Mouse (Mus musculus) mouse embryonic stem cell (cell line): ENCODE measurements around the gene C2cd5.

Experiments used
- in situ Hi-C, 2 experiments: fragments of 300-500 bp; cut with MboI; formaldehyde crosslinking; loops; 1 replicate in 1 of 2; 3 replicates in 1 of 2; pipeline ENCODE4 v1.14.3; 2019 to 2020; ENCODE audit warnings: low sequenced_read_pairs in 2 of 2, low pct_unique_long_range_greater_than_20kb in 1 of 2, mixed read lengths in 1 of 2; ENCODE audit not compliant: unreplicated experiment in 1 of 2

Gene C2cd5

DNA sequence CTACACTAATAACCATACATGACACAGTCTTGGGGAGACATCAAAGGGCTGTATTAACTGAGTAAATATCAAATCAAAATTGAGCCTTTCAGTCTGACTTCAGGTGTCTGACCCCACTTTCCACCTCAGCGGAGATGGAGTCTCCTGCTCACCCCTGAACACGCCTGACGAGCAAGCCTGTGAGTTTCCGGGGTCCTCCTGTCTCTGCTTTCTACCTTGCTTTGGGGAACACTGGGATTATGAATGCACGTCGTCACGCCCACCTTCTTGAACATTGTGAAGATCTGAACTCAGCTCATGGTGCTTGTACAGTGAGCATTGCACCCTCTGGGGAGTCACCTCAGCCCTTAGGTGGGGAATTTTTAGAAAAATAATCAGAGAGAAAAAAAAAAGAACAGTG, 126.7 kb downstream of the C2cd5 start:
- in situ Hi-C loops: no loop called here

DNA sequence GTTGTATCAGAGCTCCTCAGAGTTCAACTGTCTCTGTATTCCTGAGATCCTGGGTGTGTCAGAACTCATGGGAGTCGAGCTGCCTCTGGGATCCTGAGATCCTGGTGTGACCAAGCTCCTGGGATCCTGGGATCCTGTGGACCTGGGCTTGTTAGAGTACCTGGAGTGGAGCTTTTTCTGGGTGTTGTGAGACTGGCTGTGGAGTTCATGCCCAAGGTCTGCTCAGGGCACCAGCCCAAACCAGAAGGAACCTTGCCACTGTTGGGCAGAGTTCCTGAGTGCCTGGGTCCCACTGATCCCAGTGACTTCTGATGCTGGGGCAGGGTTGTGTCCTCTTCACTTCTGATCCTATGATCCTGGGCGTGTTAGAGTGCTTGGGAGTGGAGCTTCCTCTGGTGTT, 127.7 kb downstream of the C2cd5 start:
- in situ Hi-C loops: no loop called here

DNA sequence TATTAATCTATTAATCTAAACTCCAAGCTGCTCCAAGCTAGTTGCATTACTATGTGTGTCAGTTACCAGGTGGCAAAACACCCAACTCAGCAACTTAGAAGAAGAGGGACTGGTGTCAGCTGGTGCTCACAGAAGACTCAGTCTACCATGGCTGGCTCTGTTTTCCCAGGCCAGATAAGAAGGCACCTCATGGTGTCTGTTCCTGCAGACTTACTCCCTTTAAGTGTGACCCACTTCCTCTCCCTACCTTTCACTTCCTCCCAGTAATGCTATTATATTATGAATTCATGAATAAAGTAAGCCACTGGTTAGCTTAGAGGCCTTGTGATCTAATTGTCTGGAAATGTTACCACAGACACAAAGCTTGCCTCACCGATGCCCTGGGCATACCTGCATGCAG, 132.5 kb downstream of the C2cd5 start:
- in situ Hi-C loops: no loop called here

DNA sequence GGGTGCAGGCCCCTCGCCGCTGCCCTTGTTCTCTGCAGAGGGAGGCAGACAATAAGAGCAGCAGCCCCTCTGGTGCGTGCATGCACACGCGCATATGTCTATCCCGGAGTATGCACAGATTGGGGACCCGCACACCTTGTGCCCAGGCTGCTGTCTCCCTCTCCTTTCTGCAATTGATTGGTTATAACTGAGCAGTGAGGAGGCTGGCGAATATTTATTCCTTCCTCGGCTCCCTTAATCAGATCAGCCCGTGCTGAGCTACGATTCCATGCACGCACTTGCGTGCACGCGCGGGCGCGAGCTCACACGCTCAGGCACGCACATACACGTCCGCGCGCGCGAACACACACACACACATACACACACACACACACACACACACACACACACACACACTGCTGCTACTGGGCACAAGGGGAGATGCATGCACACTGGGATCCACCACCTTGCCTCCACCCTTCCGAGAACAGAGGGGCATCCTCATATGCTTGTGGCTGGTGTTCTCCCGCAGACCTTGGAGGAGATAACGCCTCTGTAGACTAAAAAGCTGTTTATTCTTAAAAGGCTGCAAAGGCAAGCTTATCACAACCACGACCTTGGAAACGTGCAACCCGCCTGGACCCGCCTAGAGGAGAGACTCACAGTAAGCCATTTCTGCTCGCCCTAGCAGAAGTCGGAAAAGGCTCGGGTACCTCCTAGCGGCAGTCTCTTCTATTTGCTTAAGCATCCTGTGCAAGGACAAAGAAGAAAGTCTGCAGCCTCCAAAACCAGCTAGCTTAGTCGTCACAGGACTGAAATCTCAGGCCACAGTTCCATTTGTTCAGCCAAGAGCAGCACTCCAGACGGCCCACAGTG, 135.2 kb downstream of the C2cd5 start:
- in situ Hi-C loops: no loop called here

DNA sequence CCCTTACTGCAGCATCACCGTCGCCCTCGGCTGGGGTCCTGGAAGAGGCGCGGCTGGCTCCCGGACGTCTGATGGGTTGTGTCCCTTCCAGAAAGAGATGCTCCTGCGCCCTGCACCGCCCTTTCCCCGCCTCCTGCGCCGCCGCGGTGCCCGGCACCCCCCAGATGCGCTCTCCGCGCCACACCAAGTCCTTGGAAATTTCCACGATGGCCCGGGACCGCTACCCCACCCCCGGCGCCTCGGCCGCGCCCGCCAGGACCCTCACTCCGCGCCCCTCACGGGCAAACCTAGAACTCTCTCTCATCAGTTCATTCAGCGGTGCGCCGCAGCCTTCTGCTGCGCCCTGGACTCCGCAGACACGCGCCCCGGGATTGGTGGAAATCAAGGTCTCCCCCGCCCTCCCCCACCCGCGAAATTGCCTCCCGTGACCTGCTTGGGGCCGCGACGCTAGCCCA, 135.8 kb downstream of the C2cd5 start, which contains the start of gene St8sia1:
Gene St8sia1, minus strand, starts transcription at position 377 of the 455 bp plus-strand sequence.
- in situ Hi-C loops: no loop called here

DNA sequence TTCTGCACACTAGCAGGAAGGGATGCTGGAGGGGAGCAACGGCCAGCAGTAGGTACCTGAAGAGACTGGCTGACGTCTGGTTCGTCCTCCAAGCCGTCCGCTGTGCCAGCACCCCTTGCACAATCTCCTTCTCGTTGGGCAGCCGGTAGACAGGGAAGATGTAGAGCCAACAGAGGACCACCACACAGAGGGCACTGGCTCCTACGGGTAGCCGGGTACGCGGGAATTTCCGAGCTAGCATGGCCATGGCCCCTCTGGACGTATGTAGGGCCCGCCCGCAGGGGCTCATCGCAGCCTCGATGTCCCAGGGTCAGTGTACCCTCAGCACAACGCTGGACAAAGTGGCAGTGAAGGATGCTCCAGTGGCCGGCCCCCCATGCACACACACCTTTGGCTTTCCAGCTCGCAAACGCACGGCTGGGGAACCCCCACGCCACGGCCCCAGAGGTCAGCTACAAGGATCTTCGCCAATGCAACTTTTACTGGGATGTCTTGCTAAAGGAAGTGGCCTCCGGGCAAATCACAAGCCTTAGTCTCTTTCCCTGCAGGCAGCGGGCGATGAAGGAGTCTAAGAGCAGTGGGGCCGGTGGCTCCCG, 136.4 kb downstream of the C2cd5 start:
- in situ Hi-C loops: no loop called here

DNA sequence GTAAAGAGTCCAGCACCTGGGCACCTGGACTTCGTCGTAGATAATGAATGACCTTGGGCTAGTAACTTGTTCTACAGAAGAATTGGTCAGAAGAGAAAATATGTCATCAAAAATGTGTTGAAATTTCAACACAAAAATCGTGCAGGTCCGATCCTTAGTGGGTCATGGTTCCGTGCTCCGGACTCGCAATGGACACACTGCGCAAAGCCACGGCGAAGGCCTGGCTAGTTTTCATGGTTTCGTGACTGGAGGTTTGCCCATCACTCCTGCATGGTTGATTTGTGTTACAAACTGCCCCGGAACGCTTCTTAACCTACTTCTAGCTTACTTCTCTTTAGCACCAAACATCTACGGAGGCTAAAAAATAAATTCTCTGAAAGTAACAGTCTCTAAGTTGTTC, 137.1 kb downstream of the C2cd5 start:
- in situ Hi-C loops: no loop called here

DNA sequence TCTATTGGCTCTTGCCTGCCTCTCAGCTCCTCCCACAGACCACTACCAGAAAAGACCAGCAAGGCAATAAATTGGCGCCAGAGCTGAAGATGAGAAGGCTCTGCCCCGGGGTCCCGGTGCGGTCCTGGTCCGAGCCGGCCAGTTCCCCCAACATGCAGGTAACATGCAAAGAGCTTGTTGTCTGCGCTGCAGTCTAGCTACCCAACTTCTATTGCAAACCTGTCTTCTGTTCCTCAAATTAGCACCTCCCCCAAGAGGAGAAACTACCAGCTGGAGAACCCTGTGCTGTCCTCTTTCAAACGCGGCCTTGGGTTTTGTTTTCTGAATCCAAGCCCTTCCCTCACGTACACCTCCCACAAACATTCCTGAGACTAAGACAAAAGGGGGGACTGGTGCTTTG, 137.5 kb downstream of the C2cd5 start:
- in situ Hi-C loops: no loop called here

DNA sequence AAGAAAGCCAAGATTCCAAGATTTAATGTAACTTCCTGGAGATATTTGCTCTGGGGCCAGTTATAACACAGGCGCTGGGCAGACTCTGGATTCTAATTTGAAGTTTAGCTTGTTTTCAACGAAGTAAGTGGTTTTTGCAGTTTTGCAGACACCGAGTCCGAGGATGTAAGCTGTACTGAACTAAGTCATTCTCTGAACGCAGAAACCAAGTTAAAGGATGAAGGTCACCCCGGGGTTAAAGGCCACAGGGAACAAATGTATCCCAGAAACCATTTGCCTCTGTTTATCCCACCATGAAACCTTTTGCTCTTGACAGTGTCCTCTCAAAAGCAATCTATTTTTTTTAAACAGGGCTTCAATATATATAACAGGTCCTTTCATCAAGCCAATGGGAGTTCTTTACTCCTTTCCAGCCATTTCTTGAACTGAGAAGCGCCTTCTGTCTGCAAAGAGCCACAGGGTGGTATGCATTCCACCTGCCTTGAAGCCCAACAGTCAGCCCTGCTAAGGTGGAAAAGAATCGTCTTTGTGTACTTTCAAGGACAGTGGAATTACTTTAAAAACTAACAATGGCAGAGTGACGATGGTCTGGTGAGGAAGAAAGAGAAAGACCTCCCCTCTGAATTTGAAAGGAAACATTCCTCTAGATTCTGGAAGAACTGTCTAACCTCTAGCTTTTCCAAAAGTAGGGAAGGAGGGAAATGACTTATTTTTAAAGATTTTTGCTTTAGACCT, 138.1 kb downstream of the C2cd5 start:
- in situ Hi-C loops: no loop called here
